Mouse (Mus musculus): ENCODE measurements around the gene Gpank1.

DNA sequence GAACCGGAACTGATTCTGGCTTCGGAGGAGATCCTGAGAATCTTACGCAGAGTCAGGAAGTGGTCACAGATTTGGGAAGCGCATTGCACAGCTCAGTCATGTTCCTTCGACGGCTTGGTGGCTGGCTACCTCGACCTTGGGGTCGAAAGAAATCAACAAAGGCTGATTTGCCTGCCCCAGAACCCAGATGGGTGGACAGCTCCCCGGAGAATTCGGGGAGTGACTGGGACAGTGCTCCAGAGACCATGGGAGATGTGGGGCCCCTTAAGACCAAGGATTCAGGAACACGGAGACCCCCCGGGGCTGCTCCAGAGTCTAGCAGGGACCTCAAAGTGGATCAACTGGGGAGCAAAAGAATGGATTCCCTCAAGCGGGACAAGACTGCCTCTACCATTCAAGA lies 5.8 kb downstream of the Gpank1 start:
- TF ChIP-seq MYOD1 (IDR thresholded peaks at IDR 0.05; ENCODE audit: control insufficient read depth in 1 of 3, insufficient read length in 2 of 3, low read depth in 2 of 3) (no peak), POLR2A (IDR thresholded peaks at IDR 0.05; ENCODE audit: insufficient read length, low read depth) (no peak), POLR2AphosphoS2 (IDR thresholded peaks at IDR 0.05; ENCODE audit: insufficient read length, low read depth) (no peak)

Measured in myocyte (in vitro differentiated cells).